Mouse (Mus musculus): Measurements from ENCODE around the gene Gm13278. TPM values are rescaled to one million over a fixed set of nuclear protein-coding genes. Genes with fewer than 3 reads are reported as not detected.

Gene Gm13278
- polyA plus RNA-seq (2017; shearing (Covaris generic)): not detected

GRCm38 (mm10) chr4:88791250-88791649 lies at the start of gene Gm13278:
Gm13278 (plus strand) TSS chr4:88791550.

GRCm38 (mm10) chr4:88754818-88755340 lies 36.5 kb upstream of the Gm13278 start, which contains the start of gene Gm13271:
Gm13271 (plus strand) TSS chr4:88754868.

GRCm38 (mm10) chr4:88759610-88760268 lies 31.6 kb upstream of the Gm13278 start, which contains the start of gene Gm13283:
Gm13283 (plus strand) TSS chr4:88760119.

GRCm38 (mm10) chr4:88773534-88773933 lies 17.8 kb upstream of the Gm13278 start, which contains the start of gene Gm13290:
Gm13290 (plus strand) TSS chr4:88773834.

GRCm38 (mm10) chr4:88776622-88777021 lies 14.7 kb upstream of the Gm13278 start, which contains the start of gene Gm13289:
Gm13289 (plus strand) TSS chr4:88776922.

GRCm38 (mm10) chr4:88779550-88779949 lies 11.8 kb upstream of the Gm13278 start, which contains the start of gene Gm13272:
Gm13272 (plus strand) TSS chr4:88779850.

GRCm38 (mm10) chr4:88781831-88782230 lies 9.5 kb upstream of the Gm13278 start, which contains the start of gene Ifnz:
Ifnz (plus strand) TSS chr4:88782131.

GRCm38 (mm10) chr4:88785409-88785808 lies 5.9 kb upstream of the Gm13278 start, which contains the start of gene Gm13276:
Gm13276 (plus strand) TSS chr4:88785709.

GRCm38 (mm10) chr4:88788402-88788801 lies 2.9 kb upstream of the Gm13278 start, which contains the start of gene Gm13277:
Gm13277 (plus strand) TSS chr4:88788632.

GRCm38 (mm10) chr4:88793936-88794675 lies 2.8 kb downstream of the Gm13278 start, which contains the start of gene Gm13275:
Gm13275 (plus strand) TSS chr4:88794487.

GRCm38 (mm10) chr4:88797097-88797496 lies 5.7 kb downstream of the Gm13278 start, which contains the start of gene Gm13279:
Gm13279 (plus strand) TSS chr4:88797397.

GRCm38 (mm10) chr4:88799365-88799764 lies 8.0 kb downstream of the Gm13278 start, which contains the start of gene Gm13285:
Gm13285 (plus strand) TSS chr4:88799665.

GRCm38 (mm10) chr4:88802954-88803353 lies 11.6 kb downstream of the Gm13278 start, which contains the start of gene Gm13287:
Gm13287 (plus strand) TSS chr4:88803254.

GRCm38 (mm10) chr4:88805231-88805630 lies 13.9 kb downstream of the Gm13278 start, which contains the start of gene Gm13288:
Gm13288 (plus strand) TSS chr4:88805531.

GRCm38 (mm10) chr4:88815928-88816327 lies 24.6 kb downstream of the Gm13278 start, which contains the start of gene Ifna7:
Ifna7 (plus strand) TSS chr4:88816228.

GRCm38 (mm10) chr4:88819659-88820058 lies 28.3 kb downstream of the Gm13278 start, which contains the start of gene Ifna11:
Ifna11 (plus strand) TSS chr4:88819959.

GRCm38 (mm10) chr4:88827116-88827515 lies 35.8 kb downstream of the Gm13278 start, which contains the start of gene Ifna6:
Ifna6 (plus strand) TSS chr4:88827416.

GRCm38 (mm10) chr4:88835225-88835624 lies 43.9 kb downstream of the Gm13278 start, which contains the start of gene Ifna5:
Ifna5 (plus strand) TSS chr4:88835525.

GRCm38 (mm10) chr4:88841438-88841911 lies 50.1 kb downstream of the Gm13278 start, which contains the start of gene Ifna4:
Ifna4 (plus strand) TSS chr4:88841861.

